Mouse (Mus musculus) hindbrain, embryonic 14.5 days (tissue): ENCODE measurements around the gene Zfp451. TPM values are rescaled to one million over a fixed set of nuclear protein-coding genes. Genes with fewer than 3 reads are reported as not detected.

Experiments
- ATAC-seq: fragments of 200-750 bp; cut with Nextera tagmentation; 2 replicates; pipeline ENCODE4 v1.8.0; 2017; ENCODE audit warnings: moderate number of reproducible peaks, mild to moderate bottlenecking, moderate TSS enrichment, moderate library complexity; ENCODE audit not compliant: low FRiP score
- DNase-seq: peaks from one replicate; pipeline ENCODE4 v3.0.0-alpha.2; 2015; ENCODE audit warnings: low spot score
- H3K27ac ChIP-seq: fragments of 300-500 bp; sonication (generic); 2 replicates; pipeline ENCODE4 v1.5.1; 2014; ENCODE audit warnings: mild to moderate bottlenecking, moderate library complexity
- H3K27me3 ChIP-seq: fragments of 300-500 bp; sonication (generic); 2 replicates; pipeline ENCODE4 v1.6.1; 2014; ENCODE audit warnings: mild to moderate bottlenecking, low read length, mixed read lengths; ENCODE audit not compliant: control insufficient read depth, insufficient read depth
- H3K36me3 ChIP-seq: fragments of 300-500 bp; sonication (generic); replicated peaks from 2 replicates; pipeline ENCODE4 v1.6.1; 2014; ENCODE audit not compliant: control insufficient read depth, insufficient read depth
- H3K4me1 ChIP-seq: fragments of 300-500 bp; sonication (generic); replicated peaks from 2 replicates; pipeline ENCODE4 v1.6.1; 2014; ENCODE audit warnings: antibody characterized with exemption, low read length, mixed read lengths; ENCODE audit not compliant: control insufficient read depth, insufficient read depth
- H3K4me2 ChIP-seq: fragments of 300-500 bp; sonication (generic); replicated peaks from 2 replicates; pipeline ENCODE4 v1.6.1; 2014; ENCODE audit warnings: mild to moderate bottlenecking, moderate library complexity
- H3K4me3 ChIP-seq: fragments of 300-500 bp; sonication (generic); replicated peaks from 2 replicates; pipeline ENCODE4 v1.5.1; 2014; ENCODE audit warnings: mild to moderate bottlenecking, low read length
- H3K9ac ChIP-seq: fragments of 300-500 bp; sonication (generic); 2 replicates; pipeline ENCODE4 v1.6.1; 2014
- H3K9me3 ChIP-seq: fragments of 300-500 bp; sonication (generic); 2 replicates; pipeline ENCODE4 v1.6.1; 2016; ENCODE audit warnings: low read length; ENCODE audit not compliant: control insufficient read depth
- WGBS: fragments of 180-500 bp; shearing (Covaris S2); extraction: QIAGEN DNeasy Blood & Tissue Kit; methylation state at CpG from one replicate; pipeline ENCODE4 v1.1.7; 2014; 5-methylcytosine and 5-hydroxymethylcytosine counted together
- polyA plus RNA-seq: library from polyadenylated mRNA; unstranded; fragments of >200 nt; fragmentation: Nextera tagmentation; extraction: Ambion mirVana; gene quantifications from 2 replicates; pipeline ENCODE4 v1.2.1, GENCODE M21; 2014

The Zfp451 gene
- polyA plus RNA-seq, 1 experiment from 2014 or later = 58.5 TPM

- 94% methylated on average over 5 of the region's 5 CpGs for WGBS
Observed at GRCm38 (mm10) chr1:33712026-33712425, 102.4 kb downstream of the Zfp451 start.

More at GRCm38 (mm10) chr1:33712026-33712425, 102.4 kb downstream of the Zfp451 start:
- DNase-seq = no peak
- Histone ChIP-seq H3K9ac (no peak overlapping the region), H3K4me2 (no peak overlapping the region), H3K4me3 (no peak overlapping the region), H3K36me3 (no peaks in the 10 kb centered on the region), H3K4me1 (no peaks in the 10 kb centered on the region), H3K9me3 (no peaks in the 10 kb centered on the region), H3K27me3 (no peaks in the 10 kb centered on the region), H3K27ac (no peak overlapping the region)
- no peak for ATAC-seq

Other genes starting within 250 kb of the Zfp451 start
- 20.6 and 23.4 TPM in 2 replicates for gene Prim2, start 144.8 kb downstream of the Zfp451 start, polyA plus RNA-seq
- 27.9 and 28.8 TPM in 2 replicates for gene Rab23, start 94.7 kb downstream of the Zfp451 start, polyA plus RNA-seq
- 22.6 and 25.5 TPM in 2 replicates for gene Bag2, start 56.8 kb downstream of the Zfp451 start, polyA plus RNA-seq
- 55.9 and 75.5 TPM in 2 replicates for gene Bend6, start 93.2 kb upstream of the Zfp451 start, polyA plus RNA-seq
- 58.1 and 63.1 TPM in 2 replicates for gene Dst, start 93.6 kb upstream of the Zfp451 start, polyA plus RNA-seq